Mouse (Mus musculus): Measurements from ENCODE around the gene Irak3.
"Not testable (repeated sequence)": the region's sequence is repeated elsewhere in the genome, so short reads cannot be mapped to it uniquely, and the experiment has no call there.

Gene Irak3

DNA sequence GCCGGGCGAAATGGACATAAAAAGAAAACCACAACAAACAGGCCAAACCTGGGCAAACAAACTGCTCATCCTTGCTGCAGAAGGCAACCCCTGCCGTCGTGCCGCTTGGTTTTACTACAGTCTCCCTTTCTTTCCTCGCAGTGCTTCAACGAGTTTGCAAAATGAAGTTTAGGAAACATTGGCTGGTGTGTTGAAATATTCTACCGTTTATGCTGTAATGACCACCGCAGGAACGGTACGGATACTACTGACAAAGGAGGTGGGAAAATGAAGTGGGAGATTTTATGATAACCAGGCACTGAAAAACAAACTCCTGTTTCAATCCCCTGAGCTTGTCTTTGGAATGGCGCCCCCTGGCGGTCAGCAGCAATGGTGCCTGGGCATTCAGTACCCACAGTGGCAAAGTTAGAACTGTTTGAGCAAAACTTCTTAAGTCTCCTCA lies at the start of gene Irak3:
Gene Irak3, minus strand, starts transcription at position 170 of the 442 bp plus-strand sequence.
- peak; percentile 76 for DNase-seq (ENCODE audit: low spot score)

DNA sequence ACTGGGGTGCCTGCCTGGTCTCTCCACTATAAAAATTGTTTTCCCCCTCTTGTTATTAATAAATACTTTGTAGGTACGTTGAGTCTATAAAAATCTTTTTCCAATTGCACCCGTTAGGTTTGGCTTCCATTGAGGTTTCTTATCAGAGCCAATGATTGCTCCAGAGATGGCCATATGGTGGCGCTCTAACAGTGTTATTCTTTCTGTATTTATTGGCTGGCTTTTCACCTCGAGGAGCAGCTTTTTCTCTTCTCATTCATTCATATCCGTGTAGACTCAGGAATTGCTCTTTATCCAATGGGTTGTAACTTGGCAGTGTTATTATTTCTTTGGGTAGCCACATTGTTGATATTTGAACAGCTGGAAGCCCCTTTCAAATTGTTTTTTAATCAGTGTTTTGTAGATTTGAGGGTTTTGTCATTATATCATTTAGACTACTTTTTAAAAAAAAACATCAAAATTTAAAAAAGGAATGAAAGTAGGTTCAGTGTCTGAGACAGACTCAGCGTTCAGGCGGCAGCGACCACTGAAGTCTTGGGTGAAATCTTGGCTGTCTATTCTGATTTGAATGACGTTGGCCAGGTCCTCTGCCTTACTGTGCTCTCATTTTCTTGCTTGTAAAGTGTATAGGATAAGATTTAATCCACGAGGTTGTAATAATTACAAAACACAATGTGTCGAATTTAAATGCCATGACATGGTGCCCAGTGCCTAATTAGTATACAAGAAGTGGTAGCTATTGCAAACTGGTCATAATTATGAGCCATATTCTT lies 49.2 kb upstream of the Irak3 start:
- no peak for DNase-seq (ENCODE audit: low spot score)

DNA sequence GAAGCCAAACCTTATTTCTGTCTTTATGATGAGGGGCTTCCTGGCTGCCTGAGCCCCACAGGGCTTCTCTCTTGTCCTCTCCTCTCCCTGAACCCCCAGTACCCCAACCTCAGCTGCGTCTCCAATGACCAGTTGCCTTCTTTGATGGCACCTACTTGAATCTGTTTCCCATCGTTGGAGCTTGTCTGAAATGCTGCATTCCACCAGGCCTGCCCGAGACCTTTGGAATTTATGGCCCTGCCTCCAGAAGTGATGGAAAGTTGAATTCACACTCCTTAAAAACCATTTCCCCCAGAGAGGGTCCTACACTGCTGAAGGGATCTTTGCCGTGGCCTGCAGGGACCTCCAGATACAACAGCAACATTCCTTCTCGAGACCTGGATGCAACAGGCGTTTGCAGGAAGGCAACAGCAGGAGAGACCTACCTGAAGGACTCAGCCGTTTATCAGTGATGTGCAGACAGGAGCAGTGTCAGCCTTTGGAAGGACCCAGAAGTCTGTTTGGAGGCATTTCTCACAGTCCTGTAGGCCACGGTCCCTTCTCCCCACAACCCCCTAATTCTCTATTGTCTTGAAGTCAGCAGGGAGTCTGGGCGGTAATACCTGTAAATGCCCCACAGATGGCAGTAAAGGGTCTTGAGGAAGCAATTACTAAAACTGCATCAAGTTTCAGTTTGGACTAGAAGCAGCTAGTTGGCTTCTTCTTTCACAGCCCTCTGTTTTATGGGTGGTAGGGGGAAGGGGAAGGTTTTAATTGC lies 45.2 kb upstream of the Irak3 start:
- peak; percentile 60 for DNase-seq (ENCODE audit: low spot score)

DNA sequence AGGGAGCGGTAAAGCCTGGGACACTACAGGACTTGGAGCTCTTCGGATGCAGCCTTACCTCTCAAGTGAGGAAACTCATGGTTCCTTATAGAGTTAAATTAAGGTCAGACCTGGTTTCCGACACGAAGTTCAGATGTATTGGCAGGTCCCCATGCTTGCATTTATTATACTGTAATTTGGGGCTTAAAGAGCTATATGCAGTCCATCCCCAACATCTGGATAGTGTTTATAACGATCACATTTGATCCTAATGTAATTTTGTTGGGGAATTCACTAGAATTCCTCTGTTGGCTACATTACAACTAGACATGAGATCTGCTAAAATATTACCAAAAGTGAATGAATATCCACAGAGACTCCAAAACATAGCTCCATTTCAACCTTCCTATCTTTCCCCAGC lies 43.8 kb upstream of the Irak3 start:
- no peak for DNase-seq (ENCODE audit: low spot score)

DNA sequence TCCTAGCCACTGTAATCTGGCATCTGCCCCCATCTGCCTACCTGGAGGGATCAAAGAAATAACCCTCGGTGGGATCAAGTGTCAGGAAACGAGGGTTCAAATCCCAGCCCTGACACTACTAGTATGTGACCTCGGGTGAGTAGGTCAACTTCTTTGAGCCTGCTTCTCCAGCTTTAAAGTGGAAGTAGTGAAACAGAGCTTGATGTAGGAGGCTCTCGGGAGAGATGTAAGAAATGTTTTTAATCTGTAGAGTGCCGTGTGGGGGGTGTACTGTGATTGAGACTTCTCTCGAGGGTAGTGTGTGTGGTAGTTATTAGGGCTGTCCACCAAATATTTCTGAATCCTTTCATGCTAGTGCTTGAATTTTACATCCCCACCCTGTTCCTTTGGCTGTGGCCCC lies 40.5 kb upstream of the Irak3 start:
- DNase-seq (ENCODE audit: low spot score): no peak

DNA sequence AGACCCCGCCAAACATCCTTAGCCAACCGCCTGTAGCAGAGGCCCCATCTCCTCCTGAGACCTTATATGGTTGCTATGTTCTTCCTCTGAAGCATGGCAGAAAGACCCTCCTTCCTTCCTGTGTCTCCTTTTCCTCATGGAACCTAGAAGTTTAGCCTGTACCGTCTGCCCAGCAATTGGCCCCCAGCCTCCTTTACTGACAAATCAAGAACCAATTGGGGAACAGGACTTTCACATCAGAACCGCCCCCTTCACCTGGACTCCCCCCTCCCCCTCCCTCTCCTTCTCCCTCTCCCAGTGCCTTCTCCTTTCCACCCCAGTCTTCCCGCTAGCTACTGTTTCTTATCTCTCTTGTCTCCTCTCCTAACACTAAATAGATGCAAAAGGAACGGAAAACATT lies 37.5 kb upstream of the Irak3 start:
- no peak for DNase-seq (ENCODE audit: low spot score)

DNA sequence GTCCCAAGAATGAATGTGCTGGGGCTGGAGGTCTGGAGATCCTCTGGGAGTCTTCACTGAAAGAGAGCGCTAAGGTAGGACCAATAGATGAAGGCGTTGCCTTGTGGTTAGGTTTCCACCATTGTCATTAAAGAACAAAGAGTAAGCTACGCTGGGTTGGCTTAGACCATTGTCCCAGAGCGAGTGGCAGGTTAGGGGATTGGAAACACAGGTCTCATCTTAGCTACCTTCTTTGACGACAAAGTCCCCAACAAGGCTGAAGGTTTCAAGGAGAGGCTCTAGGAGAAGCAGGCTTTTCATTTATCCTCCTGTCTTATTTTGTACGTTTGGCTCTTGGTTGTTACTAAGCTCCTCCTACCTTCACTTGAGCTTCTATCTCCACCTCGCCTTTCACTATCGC lies 36.3 kb upstream of the Irak3 start:
- no peak for DNase-seq (ENCODE audit: low spot score)

DNA sequence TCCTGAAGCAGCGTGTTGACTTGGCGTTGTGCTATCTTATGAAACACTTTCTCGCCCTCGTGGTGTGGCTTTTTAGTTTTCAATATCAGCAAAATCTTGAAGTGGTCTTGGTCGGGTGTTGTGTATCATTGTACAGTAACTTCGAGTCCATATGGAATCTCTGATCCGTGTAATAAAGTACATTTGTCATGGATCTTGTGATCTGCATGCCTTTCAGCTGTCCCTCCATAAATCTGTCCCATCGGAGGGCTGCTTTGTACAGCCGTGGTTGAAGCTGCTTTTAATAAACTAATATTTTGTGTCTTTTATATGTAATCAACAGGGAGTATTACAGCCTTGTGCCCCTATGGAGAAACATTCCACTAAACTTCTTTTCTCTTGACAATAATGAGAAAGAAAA lies 34.9 kb upstream of the Irak3 start:
- no peak for DNase-seq (ENCODE audit: low spot score)

DNA sequence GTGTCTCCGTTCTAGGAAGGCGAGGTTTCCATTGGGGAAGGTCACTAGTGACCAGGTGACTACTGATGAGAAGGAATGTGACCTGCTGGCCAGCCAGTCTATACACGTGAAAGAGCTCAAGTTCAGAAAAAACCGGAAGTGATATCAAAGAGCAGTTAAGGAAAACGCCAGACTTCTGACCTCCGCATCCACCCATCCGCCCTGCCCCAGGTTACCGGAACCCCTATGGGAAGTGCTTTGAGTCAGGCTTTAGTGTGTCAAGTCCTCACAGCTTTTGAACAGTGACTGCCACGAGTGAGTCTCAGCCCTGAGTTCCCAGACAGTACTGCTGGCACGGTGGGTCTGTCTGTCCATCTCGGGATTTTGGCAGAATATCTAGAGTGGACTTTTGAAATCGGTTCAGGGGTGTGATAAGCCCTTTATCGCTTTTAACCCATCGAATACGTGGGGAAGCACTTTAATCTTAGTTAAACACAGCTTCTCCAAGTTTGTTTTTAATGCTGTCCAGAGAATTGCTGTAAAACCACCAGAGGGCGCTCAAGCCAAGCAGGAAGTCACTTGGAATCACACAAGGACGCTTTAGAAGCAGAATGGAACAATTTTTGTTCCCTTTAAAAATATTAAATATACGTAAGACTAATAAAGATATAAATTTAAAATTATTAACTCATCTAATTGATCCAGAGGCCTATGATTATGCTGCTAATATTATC lies 31.9 kb upstream of the Irak3 start:
- DNase-seq (ENCODE audit: low spot score): peak; percentile 38

DNA sequence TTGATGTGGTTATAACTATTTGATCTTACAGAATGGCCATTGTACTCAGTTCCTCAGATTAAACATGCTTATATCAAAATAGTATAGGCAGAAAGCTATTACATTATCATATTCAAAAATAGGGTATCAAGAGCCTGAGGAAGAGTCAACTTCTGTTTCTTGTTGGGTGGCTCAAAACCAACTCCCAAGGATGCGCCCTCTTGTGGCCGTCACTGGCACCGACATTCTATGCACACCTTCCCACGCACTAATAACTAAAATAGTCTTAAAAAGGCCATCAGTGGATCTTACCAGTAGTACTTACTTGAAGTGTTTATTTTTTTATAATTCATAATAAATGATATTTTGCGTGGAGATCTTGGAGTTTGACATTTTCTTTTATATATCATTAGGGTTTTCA lies 29.8 kb upstream of the Irak3 start:
- peak; percentile 64 for DNase-seq (ENCODE audit: low spot score)

DNA sequence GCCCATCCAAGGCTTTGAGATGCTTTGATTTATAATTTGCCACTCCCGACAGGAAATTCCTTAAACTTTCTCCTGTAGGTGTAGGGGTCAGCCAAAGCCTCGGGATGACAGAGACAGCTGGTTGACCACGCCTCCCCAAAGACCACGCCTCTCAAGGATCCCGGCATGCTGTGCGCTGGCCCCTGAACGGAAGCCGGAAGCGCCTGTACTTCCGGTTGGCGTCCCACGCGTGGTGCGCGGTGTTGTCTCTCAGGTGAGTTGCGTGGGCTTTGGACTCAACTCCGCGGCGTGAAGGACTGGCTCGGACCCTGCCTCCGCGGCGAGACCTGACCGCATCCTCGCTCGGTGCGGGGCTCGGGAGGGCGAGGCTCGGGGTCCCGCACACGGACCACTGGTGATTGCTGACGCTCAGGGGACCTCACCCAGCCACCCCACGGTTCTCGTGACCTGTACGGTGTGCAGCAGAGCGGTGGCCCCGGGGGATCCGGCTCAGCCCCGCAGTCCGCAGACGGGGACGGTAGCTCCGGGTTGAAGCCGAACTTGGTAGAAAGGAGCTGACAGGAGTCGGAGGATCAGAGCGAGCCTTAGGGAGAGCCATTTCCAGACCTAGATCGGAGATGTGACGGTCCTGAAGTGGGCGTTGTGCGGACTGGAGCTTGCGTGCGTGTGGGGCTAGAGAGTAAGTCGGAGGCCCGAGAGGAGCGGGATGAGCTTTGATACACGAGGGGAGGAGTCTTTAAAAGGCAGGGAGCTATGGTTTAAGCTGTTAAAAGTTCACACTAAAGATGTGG lies 25.1 kb upstream of the Irak3 start, which contains the start of gene Llph:
Gene Llph, plus strand, starts transcription at position 200 of the 791 bp plus-strand sequence.
- DNase-seq (ENCODE audit: low spot score): peak; percentile 82

DNA sequence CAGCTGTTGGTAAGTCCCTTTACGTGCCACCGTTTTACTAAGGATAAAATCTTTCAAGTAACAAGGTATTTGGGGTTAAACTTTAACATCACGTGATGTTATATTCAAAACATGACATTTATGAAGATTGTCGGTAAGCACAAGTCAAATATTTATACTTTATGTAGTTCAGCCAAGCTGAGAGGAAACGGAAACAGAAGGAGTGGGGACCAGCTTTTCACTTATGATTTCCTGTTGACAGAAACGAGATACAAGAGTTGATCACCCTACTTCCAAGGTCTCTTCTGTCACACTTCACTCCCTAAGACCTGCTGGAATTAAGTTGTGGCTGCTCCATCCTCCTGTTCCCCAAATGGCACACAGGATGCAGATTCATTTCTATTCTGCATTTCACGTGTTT lies 18.8 kb upstream of the Irak3 start:
- DNase-seq (ENCODE audit: low spot score): peak; percentile 13

DNA sequence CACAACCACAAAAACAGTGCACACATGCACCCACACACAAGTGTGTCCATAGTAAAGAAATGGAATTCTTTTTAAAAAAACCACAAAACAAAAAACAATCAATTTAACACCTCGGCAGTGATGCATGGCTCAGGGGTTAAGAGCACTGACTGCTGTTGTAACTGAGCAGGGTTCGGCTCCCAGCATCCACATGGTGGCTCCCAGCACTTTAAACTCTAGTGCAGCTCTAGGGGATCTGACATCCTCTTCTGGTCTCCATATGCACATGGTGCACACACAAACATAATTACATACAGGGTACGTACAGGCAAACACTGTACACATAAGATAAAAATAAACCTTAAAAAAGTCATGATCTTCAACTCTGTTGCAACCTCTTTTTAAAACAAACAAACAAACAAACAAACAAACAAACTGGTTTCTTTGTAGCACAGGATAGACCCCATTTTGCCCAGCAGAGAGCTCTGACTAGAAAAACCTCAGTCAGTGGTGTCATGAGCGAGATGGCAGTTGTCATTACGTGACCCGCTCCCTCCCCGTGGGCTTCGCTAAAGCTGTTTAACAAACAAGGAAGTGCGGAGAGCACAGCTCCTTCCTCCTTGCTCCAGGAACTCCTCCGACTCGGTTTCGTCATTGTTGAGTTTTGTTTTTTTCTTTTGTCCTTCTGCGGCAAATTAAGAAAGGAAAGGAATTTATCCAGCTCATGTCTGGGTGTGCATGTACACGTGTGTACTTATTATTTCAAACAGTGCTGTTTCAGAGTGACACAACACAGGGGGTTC lies 17.8 kb upstream of the Irak3 start:
- peak; percentile 53 for DNase-seq (ENCODE audit: low spot score)

DNA sequence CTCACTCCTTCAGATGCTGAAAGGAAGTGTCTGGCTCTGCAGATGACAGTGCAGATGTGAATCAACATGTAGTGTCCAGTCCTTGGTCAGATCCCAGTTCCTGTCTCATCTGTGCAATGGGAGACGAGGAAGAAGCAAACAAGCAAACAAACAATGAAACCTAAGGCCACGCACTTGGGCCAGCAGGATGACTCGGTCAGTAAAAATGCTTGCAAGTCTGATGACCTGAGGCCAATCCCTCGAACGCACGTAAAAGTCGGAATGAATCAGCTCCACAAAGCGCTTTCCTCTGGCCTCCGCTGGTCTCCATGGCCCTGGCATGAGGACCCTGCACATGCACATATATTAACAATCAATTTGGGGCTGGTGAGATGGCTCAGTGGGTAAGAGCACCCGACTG lies 17.1 kb upstream of the Irak3 start:
- no peak for DNase-seq (ENCODE audit: low spot score)

DNA sequence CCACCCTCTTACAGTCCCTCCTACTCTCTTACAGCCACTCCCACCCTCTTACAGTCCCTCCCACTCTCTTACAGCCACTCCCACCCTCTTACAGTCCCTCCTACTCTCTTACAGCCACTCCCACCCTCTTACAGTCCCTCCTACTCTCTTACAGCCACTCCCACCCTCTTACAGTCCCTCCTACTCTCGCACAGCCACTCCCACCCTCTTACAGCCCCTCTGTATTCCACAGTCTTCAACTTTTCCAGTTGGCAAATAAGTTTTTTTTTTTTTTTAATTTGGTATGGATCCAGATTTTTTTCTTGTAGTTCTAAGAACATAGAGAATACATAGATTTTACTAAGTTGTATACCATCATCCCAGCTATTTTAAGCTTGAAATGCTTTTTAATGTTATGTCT lies 15.2 kb upstream of the Irak3 start:
- DNase-seq (ENCODE audit: low spot score): not testable (repeated sequence)

DNA sequence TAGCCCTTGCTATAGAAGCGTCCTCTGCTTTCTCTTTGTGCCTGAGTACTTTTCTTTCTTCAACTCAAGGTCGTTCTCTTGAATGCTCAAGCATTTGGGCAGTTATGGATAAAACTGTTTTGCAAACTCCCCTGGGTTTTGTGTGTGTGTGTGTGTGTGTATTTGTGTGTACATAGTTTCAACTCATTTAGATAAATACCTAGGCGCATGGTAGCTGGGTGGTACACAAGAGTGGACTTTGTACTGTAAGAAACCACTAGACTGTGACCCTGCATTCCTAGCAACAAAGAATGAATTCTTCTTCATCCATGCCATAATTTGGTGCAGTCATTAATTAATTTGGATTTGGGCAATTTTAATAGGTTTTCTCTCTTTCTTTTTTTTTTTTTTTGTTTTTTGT lies 8.2 kb upstream of the Irak3 start:
- no peak for DNase-seq (ENCODE audit: low spot score)

DNA sequence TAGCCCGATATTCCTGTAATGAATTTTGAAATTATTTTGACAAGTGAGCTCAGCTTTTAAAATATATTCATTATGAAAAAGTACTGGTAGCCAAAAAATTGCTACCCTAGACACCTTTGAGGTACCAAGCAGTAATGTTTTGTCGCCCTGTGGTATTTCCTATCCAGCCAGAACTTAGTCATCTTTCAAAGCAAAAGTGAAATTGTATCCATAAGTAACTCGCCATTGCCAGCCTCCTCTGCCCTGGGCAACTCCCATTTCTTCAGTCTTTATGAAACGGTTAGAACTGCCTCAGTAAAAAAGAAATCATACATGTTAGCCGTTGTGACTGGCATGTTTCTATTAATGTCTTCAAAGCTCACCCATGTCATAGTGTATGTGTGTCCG lies 7.6 kb upstream of the Irak3 start:
- DNase-seq (ENCODE audit: low spot score): peak; percentile 30

DNA sequence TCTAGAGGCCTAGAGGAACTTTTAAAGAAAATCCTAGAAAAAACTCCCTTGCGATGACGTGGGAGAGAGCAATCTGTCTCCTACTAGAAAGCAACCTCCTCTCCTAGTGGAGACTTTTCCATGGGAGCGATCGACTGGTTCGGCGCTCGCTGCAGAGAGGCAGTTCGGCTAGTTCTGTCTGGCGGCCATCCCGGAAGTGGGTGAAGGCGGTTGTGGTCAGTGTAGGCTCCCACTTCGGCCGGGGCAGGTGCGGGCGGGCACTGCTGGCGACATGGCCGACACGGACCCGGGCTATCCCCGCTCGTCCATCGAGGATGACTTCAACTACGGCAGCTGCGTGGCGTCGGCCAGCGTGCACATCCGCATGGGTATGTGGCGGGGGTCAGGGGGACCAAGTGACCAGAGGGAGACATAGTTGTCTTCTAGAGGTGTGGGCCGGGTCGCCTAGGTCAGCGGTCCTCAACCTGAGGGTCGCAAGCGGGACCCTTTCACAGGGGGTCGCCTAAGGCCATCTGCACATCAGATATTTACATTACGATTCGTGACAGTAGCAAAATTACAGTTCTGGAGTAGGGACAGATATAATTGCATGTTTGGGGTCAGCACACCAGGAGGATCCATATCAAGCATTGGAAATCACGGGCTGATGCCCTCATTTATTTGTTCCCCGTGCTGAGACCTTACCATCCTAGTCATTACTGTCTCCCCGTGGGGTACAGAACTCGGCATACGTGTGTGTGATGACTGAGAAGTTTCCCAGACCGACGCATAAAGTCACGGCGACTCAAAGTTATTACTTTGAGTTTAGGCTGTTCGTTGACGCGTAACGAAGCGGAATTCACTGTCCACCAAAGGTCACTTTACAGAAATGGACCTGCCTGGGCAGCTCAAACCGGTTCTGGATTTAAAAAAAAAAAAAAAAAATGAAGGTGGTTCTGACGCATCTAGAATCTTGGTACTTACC lies 6.9 kb upstream of the Irak3 start:
- DNase-seq (ENCODE audit: low spot score): peak; percentile 25

DNA sequence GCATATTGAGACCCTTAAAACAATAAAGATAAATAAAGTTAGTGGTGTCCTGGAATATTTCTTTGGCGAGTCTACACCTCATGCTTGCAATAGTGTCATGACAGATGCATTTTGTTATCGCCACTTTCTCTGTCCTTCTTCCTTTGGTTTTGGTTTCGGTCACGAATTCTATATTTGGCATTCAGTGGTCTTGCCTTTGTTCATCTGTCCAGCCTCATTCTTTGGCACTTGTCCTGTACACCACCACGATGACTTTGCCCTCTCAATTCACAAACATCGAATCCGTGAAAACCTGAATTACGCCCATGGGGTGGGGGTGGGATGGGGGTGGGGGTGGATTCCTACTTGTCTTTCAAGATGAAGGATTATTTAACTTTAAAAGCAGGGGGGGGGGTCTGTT lies 6.1 kb upstream of the Irak3 start:
- no peak for DNase-seq (ENCODE audit: low spot score)

DNA sequence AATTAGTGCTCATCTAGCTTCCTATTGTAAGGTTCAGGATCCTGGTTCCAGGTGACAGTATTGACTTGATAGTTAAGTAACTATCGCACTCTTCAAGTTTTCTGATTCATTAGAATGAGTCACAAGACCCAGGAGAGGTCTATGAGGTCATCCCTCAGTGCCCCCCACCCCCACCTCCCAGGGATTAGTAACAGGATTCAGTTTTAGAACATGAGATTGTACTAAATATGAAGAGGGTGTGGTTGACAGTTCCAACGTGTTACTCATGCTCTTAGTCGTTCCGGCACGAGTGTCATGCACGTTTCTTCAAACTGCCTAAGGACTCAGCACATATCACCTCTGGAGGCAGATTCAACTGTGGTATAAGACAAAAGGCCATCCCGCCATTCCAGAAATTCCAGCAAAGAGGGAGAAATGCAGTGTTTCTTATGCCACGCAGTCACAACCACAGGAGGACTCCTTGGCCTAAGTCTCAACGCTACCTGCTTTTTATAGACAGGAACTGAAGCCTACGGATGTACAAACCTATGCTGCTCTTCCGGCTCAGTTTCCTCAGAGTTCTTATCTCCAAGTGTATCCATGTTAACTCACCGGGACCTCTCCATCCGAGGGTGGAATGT lies 2.8 kb upstream of the Irak3 start:
- no peak for DNase-seq (ENCODE audit: low spot score)
